Mouse (Mus musculus) neutrophil, adult 5-6 weeks (primary cell): ENCODE measurements around the gene Golga2. TPM values are rescaled to one million over a fixed set of nuclear protein-coding genes. Genes with fewer than 3 reads are reported as not detected.

Experiments
- ATAC-seq: fragments of 151-379, 151-347 bp; 2 replicates; pipeline ENCODE4 v1.8.0; 2017; ENCODE audit warnings: mild to moderate bottlenecking, moderate TSS enrichment; ENCODE audit not compliant: insufficient number of reproducible peaks, poor library complexity, low FRiP score, severe bottlenecking; ENCODE audit errors: extremely low read depth
- total RNA-seq: library from RNA; stranded (forward); fragments of 200-1000 nt; gene quantifications from 2 replicates; pipeline ENCODE4 v1.2.3, GENCODE M21; 2017

Gene Golga2
- 70.1 and 88.5 TPM in 2 replicates for total RNA-seq

- no peak for ATAC-seq
Measured at GRCm38 (mm10) chr2:32287334-32287840, at the start of gene Golga2. Golga2 (plus strand) TSS chr2:32287384.

- no peak for ATAC-seq
Measured at GRCm38 (mm10) chr2:32237571-32237970, 49.6 kb upstream of the Golga2 start.

GRCm38 (mm10) chr2:32238708-32239435, 48.3 kb upstream of the Golga2 start:
- no peak for ATAC-seq

- ATAC-seq: no peak
Measured at GRCm38 (mm10) chr2:32240591-32240990, 46.6 kb upstream of the Golga2 start.

- ATAC-seq: no peak
Measured at GRCm38 (mm10) chr2:32242986-32243385, 44.2 kb upstream of the Golga2 start.

- no peak for ATAC-seq
Measured at GRCm38 (mm10) chr2:32246741-32247140, 40.4 kb upstream of the Golga2 start.

GRCm38 (mm10) chr2:32248377-32249361, 38.5 kb upstream of the Golga2 start:
- ATAC-seq: no peak

- ATAC-seq: no peak
Measured at GRCm38 (mm10) chr2:32251791-32252527, 35.2 kb upstream of the Golga2 start.

- no peak for ATAC-seq
Measured at GRCm38 (mm10) chr2:32252658-32253057, 34.5 kb upstream of the Golga2 start.

GRCm38 (mm10) chr2:32253352-32253751, 33.8 kb upstream of the Golga2 start:
- ATAC-seq: no peak

GRCm38 (mm10) chr2:32254563-32254962, 32.6 kb upstream of the Golga2 start:
- ATAC-seq: no peak

GRCm38 (mm10) chr2:32256273-32256672, 30.9 kb upstream of the Golga2 start:
- no peak for ATAC-seq

- no peak for ATAC-seq
Measured at GRCm38 (mm10) chr2:32258887-32259533, 28.2 kb upstream of the Golga2 start.

- peak; percentile 77 for ATAC-seq
Measured at GRCm38 (mm10) chr2:32259657-32260417, 27.3 kb upstream of the Golga2 start, which contains the start of gene Uck1. Uck1 (minus strand) TSS chr2:32260159.

- ATAC-seq: peak; percentile 36; the same call in 1 of the 2 replicates
Measured at GRCm38 (mm10) chr2:32260635-32261034, 26.5 kb upstream of the Golga2 start.

GRCm38 (mm10) chr2:32275823-32276222, 11.4 kb upstream of the Golga2 start:
- ATAC-seq: no peak

- no peak for ATAC-seq
Measured at GRCm38 (mm10) chr2:32282289-32282688, 4.9 kb upstream of the Golga2 start.

GRCm38 (mm10) chr2:32282727-32283126, 4.5 kb upstream of the Golga2 start:
- ATAC-seq: peak; percentile 69; the same call in 1 of the 2 replicates
